Mouse (Mus musculus): Measurements from ENCODE around the gene Sacm1l. TPM values are rescaled to one million over a fixed set of nuclear protein-coding genes. Genes with fewer than 3 reads are reported as not detected.
A peak's percentile ranks its signal among the peaks of the same experiment; 100 is the strongest.

The Sacm1l gene
- polyA plus RNA-seq (2016; fragmentation: Nextera tagmentation; extraction: Ambion mirVana) = 53.4 and 59.8 TPM in 2 replicates

DNA sequence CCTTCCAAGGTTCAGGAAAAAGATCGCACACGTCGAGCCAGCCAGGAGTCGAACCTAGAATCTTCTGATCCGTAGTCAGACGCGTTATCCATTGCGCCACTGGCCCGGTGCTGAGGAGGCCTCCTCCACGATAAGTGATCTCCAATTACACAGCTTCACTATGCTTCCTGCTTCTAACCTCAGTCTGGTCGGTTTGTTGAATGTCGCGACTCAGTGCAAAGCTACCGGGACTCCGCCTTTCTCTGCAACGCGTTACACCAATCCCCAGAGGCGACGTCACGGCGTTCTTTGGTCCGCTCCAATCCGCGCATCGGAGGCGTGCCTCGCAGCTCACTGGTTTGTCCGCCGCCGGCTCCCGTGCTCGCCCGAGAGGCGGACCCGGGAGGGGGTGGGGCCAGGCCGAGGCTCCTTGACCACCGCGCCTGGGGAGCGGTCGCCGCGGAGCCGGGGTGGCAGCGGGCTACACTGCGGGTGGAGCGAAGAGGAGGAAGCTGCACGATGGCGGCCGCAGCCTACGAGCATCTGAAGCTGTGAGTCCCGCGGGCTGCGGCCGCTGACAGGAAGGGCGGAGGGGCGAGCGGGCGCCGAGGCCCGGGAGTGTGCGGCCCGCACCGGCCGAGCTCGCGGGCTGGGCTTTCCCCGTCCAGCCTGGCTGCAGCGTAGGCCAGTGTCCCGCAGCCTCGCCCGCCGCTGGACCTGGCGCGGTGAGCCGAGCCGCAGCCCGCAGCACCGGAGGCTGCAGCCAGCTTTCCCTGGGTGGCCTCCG, at the start of gene Sacm1l:
Sacm1l (plus strand) TSS at position 368 of the 766 bp plus-strand sequence.
- Histone ChIP-seq H3K9ac (peak within 1 kb of the TSS; percentile 84), H3K4me2 (replicated peaks) (peak within 1 kb of the TSS; percentile 63), H3K9me3 (replicated peaks) (no peaks in the 10 kb centered on the region), H3K36me3 (no peaks in the 10 kb centered on the region), H3K27me3 (no peaks in the 10 kb centered on the region), H3K4me3 (peak within 1 kb of the TSS; percentile 80), H3K4me1 (peaks cover 19% of the 10 kb centered on the region), H3K27ac (peak within 1 kb of the TSS; percentile 95)
- WGBS = 0% methylated on average over 65 of the region's 79 CpGs
- ATAC-seq (ENCODE audit: low FRiP score) = peak; percentile 99

DNA sequence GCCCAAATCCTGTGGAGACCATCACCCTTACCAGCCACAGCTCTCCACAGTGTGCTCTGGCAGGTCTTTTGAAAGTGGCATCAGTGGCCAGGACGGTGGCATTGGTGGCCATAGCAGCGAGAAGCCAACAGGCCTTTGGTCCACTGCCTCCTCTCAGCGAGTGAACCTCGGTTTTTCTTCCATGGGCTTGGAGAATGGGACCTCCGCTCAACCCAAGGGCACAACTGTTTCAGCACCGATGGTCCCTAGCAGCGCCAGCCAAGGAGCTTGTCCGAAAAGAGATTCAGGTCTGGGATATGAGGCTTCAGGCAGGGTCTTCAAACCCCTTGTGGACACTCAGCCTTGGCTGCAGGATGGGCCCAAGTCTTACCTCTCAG, 49.7 kb upstream of the Sacm1l start:
- H3K27me3 ChIP-seq = no peaks in the 10 kb centered on the region
- H3K9ac ChIP-seq = 0 out of 2 replicates have a peak overlapping the region, but pooled peaks have one; percentile 63
- H3K4me3 ChIP-seq = peak overlapping the region; percentile 65
- no peak overlapping the region for H3K27ac ChIP-seq
- no peak for ATAC-seq (ENCODE audit: low FRiP score)
- H3K4me1 ChIP-seq = peaks cover 48% of the 10 kb centered on the region
- 93% methylated on average over 8 of the region's 8 CpGs for WGBS
- no peaks in the 10 kb centered on the region for H3K9me3 ChIP-seq (replicated peaks)
- H3K4me2 ChIP-seq (replicated peaks) = peak overlapping the region; percentile 67
- peaks cover 5% of the 10 kb centered on the region; the same call in 1 of the 2 replicates for H3K36me3 ChIP-seq

DNA sequence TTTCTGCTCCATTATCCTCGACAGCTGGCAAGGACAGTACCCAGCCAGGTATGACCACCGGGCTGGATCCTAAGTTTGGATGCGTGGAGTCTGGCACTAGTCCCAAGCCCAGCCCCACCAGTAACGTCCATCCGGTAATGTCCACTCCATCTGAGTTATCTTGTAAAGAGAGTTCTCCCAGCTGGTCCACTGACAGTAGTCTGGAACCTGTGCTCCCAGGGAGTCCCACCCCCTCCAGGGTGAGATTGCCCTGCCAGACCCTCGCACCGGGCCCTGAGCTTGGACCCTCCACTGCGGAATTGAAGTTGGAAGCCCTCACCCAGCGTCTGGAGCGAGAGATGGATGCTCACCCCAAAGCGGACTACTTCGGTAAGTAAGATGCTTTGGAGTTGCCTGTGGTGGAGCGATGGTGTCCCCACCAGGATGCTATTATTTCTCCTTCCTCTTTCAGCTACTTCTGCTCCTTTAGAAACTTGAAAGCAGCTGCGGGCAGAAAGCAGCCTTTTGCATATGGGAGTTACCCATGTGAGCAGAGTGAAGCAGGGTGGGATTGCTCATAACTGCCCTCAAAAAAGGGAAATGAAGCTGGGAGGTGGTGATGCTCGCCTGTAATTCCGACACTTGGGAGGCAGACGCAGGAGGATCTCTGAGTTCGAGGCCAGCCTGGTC, 49.2 kb upstream of the Sacm1l start:
- Histone ChIP-seq H3K4me3 (peak overlapping the region; percentile 65), H3K4me2 (replicated peaks) (peak overlapping the region; percentile 67), H3K36me3 (peaks cover 5% of the 10 kb centered on the region; the same call in 1 of the 2 replicates), H3K4me1 (peaks cover 48% of the 10 kb centered on the region), H3K27ac (no peak overlapping the region), H3K27me3 (no peaks in the 10 kb centered on the region), H3K9ac (no peak overlapping the region), H3K9me3 (replicated peaks) (no peaks in the 10 kb centered on the region)
- ATAC-seq (ENCODE audit: low FRiP score) = no peak
- 84% methylated on average over 18 of the region's 18 CpGs for WGBS

DNA sequence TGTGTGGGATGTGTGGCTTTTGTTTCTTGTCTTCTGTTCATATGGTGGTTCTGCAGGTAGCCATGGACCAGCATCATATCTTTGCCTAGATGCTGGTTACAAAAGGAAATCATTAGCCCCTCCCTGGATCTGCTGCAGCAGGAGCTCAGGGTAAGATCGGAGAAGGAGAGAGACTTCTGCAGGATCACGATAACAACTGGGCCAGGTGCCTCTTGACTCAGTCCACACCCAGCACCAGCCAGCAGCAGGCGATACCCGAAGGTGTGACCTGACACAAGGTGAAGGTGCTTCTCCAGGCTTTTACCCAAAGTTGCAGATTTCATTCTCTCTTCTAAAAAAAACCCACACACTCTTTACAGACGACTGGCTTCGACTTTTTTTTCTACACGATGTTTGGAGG, 48.4 kb upstream of the Sacm1l start:
- no peak overlapping the region for H3K27ac ChIP-seq
- no peaks in the 10 kb centered on the region for H3K9me3 ChIP-seq (replicated peaks)
- no peak overlapping the region for H3K9ac ChIP-seq
- no peaks in the 10 kb centered on the region for H3K27me3 ChIP-seq
- peak overlapping the region; percentile 67 for H3K4me2 ChIP-seq (replicated peaks)
- 73% methylated on average over 7 of the region's 7 CpGs for WGBS
- peaks cover 5% of the 10 kb centered on the region; the same call in 1 of the 2 replicates for H3K36me3 ChIP-seq
- peak overlapping the region; percentile 65; the same call in 1 of the 2 replicates for H3K4me3 ChIP-seq
- no peak for ATAC-seq (ENCODE audit: low FRiP score)
- peaks cover 48% of the 10 kb centered on the region for H3K4me1 ChIP-seq

DNA sequence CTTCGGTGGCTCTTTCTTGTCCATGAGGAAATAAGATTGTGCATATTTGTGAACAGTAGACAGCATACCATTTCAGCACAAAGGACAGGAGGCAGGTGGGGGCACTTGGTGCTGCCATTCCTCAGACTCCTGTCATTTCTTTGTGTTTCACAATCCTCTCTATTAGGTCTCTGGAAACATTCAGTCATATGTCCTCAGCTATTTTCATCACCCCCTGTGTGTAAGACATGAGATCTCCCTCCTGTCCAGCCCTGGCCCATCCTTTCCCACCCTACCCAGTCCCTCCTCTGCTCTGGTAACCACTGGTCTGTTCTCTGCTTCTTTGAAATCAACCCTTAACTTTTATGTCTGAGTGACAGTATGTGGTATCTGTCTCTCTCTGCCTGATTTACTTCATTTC, 46.0 kb upstream of the Sacm1l start:
- peaks cover 48% of the 10 kb centered on the region for H3K4me1 ChIP-seq
- no peak overlapping the region for H3K4me3 ChIP-seq
- H3K36me3 ChIP-seq = peaks cover 5% of the 10 kb centered on the region; the same call in 1 of the 2 replicates

DNA sequence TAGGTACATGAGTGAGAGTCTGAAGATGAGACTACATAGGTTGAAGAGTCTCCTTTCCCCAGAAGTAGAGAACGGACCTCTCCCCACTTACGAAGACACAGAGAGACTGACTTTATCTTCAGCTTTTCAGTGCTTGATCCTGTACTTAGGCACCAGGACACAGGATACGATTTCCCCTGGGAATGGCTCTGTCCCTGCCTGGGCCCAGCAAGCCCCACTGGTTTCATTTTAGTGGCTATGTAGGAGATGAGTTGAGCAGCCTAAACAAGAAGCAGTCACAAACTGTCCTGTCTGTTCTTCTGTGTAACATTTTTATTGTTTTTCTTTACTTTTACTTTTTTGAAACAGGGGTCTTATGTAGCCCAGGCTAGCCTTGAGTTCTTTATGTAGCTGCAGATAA, 44.7 kb upstream of the Sacm1l start:
- Histone ChIP-seq H3K4me3 (no peak overlapping the region), H3K27me3 (no peaks in the 10 kb centered on the region), H3K9ac (no peak overlapping the region), H3K9me3 (replicated peaks) (no peaks in the 10 kb centered on the region), H3K27ac (no peak overlapping the region), H3K36me3 (peaks cover 5% of the 10 kb centered on the region; the same call in 1 of the 2 replicates), H3K4me2 (replicated peaks) (no peak overlapping the region), H3K4me1 (peaks cover 43% of the 10 kb centered on the region)
- ATAC-seq (ENCODE audit: low FRiP score) = no peak
- WGBS = 94% methylated on average over 3 of the region's 3 CpGs

More for the DNA sequence above, 46.0 kb upstream of the Sacm1l start:
- no peaks in the 10 kb centered on the region for H3K27me3 ChIP-seq
- ATAC-seq (ENCODE audit: low FRiP score) = no peak
- H3K4me2 ChIP-seq (replicated peaks) = no peak overlapping the region
- no peak overlapping the region for H3K27ac ChIP-seq
- H3K9me3 ChIP-seq (replicated peaks) = no peaks in the 10 kb centered on the region
- 90% methylated on average over 1 of the region's 1 CpGs for WGBS
- H3K9ac ChIP-seq = no peak overlapping the region

DNA sequence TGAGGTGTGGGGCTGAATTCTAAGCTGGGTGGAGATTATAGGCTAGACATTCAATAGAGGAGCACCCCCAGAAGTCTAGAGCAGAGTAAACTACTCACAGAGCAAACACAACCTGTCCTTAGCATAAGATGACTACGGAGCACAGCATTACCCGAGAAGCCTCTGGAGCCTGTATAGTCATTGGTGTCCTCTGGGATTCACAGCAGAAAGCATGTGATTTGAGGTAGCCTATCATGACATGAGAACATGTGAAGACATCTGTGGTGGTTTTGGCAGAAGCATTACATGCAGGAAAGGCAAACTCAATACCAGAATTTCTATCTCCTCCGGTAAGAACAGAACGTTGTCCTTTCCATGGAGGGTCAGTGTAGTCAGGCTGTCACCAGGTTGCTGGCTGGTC, 44.0 kb upstream of the Sacm1l start:
- Histone ChIP-seq H3K4me1 (peaks cover 38% of the 10 kb centered on the region), H3K27ac (no peak overlapping the region), H3K9ac (no peak overlapping the region), H3K27me3 (no peaks in the 10 kb centered on the region), H3K9me3 (replicated peaks) (no peaks in the 10 kb centered on the region), H3K4me2 (replicated peaks) (no peak overlapping the region), H3K36me3 (peaks cover 5% of the 10 kb centered on the region; the same call in 1 of the 2 replicates), H3K4me3 (no peak overlapping the region)
- no peak for ATAC-seq (ENCODE audit: low FRiP score)
- 92% methylated on average over 4 of the region's 4 CpGs for WGBS

DNA sequence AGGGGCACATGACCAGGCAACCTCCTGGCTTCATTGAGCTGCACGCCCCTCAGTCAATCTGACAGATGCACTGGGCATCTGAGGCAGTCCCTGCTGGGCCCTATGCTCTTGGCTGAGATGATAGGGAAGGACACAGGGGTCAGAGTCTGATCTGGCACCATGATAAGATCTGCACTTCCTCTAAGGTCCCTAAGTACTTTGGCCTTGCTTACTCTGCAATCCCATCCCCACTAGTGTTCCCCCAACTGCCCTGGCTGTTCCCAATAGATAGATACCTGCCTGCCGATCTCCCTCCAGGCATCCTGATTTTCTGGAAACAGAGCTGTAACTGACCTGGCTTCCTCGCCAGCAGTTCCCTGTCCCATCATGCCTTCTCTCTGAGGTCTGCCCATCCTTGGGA, 42.9 kb upstream of the Sacm1l start:
- H3K4me1 ChIP-seq = peaks cover 28% of the 10 kb centered on the region

DNA sequence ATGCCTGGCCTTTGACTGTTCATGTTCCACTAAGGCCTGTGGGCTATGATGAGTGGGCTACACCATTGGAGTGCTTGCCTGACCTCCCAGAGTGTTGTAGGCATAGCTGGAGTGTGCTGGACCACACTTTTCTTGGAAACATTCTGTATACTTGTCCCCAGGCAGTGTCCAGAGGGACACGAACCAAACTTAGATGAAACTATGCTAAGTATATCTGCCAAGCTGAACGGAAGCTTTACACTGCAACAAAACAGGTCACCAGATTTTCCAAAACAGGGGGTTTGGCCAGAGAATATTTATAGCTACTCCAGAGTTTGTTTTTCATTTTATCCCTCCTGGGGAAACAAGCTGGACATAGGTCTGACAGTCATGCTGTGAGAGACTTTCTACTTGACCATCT, 40.5 kb upstream of the Sacm1l start:
- Histone ChIP-seq H3K9ac (no peak overlapping the region), H3K4me3 (no peak overlapping the region), H3K36me3 (no peaks in the 10 kb centered on the region), H3K4me2 (replicated peaks) (no peak overlapping the region), H3K27ac (no peak overlapping the region), H3K27me3 (no peaks in the 10 kb centered on the region), H3K4me1 (peaks cover 20% of the 10 kb centered on the region), H3K9me3 (replicated peaks) (no peaks in the 10 kb centered on the region)
- 87% methylated on average over 2 of the region's 2 CpGs for WGBS
- no peak for ATAC-seq (ENCODE audit: low FRiP score)

More for the DNA sequence above, 42.9 kb upstream of the Sacm1l start:
- Histone ChIP-seq H3K4me3 (no peak overlapping the region), H3K9ac (no peak overlapping the region), H3K4me2 (replicated peaks) (no peak overlapping the region), H3K36me3 (peaks cover 4% of the 10 kb centered on the region; the same call in 1 of the 2 replicates), H3K27ac (no peak overlapping the region), H3K9me3 (replicated peaks) (no peaks in the 10 kb centered on the region), H3K27me3 (no peaks in the 10 kb centered on the region)
- 77% methylated on average over 3 of the region's 3 CpGs for WGBS
- ATAC-seq (ENCODE audit: low FRiP score) = no peak

DNA sequence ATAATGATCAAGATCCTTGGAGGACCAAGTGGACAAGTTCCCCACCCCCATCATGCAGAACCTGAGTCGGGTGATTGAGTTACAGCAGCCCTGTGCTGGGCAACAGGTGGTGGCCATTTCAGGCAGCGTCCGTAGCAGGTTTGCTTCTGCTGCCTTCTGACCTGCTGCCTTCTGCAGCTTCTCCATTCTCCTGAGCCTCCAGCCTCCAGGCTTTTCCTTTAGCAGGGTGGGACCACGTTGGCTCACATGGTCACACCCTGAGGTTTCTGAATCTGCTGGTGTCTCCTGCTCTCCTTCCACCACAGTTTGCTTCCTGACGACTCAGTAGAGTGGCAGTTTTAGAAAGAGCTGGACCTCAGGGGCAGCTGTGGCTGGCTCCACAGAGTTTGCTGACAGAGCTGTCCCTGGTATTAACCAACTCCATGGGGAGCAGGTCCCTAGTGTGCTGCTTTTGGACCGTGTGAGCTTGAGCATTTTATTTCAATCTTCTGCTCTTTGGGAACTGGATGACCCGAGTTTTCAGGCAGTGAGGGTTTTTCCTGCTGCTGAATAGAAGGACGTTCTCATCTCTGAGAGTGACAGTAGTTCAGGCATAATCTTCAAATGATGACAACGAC, 39.7 kb upstream of the Sacm1l start:
- Histone ChIP-seq H3K27ac (no peak overlapping the region), H3K9ac (no peak overlapping the region), H3K4me3 (no peak overlapping the region), H3K27me3 (no peaks in the 10 kb centered on the region), H3K9me3 (replicated peaks) (no peaks in the 10 kb centered on the region), H3K4me2 (replicated peaks) (no peak overlapping the region), H3K36me3 (no peaks in the 10 kb centered on the region), H3K4me1 (peaks cover 20% of the 10 kb centered on the region)
- no peak for ATAC-seq (ENCODE audit: low FRiP score)
- 75% methylated on average over 9 of the region's 9 CpGs for WGBS

DNA sequence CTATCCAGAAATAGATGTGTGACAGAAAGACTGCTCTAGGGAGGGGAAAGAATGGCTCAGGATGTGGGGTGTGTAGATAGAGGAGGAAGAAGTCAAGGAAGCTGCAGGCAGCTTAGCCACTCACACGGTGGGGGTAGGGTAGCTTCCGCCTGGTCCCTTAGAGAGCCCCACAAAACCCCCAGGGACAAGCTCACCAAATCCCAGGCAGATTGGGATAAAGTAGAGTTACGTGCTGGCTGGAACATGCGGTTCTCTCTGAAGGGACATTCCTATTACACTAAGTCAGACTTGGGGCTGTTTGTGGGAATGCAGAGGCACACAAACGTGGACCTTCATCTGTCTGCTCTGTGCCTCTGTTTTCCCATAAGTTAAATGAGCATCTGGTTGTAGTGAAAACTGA, 38.6 kb upstream of the Sacm1l start:
- H3K4me1 ChIP-seq = peaks cover 20% of the 10 kb centered on the region
- no peak for ATAC-seq (ENCODE audit: low FRiP score)
- no peaks in the 10 kb centered on the region for H3K36me3 ChIP-seq
- H3K9me3 ChIP-seq (replicated peaks) = no peaks in the 10 kb centered on the region
- no peak overlapping the region for H3K9ac ChIP-seq
- no peak overlapping the region for H3K4me3 ChIP-seq
- 81% methylated on average over 5 of the region's 5 CpGs for WGBS
- no peak overlapping the region for H3K27ac ChIP-seq
- no peak overlapping the region for H3K4me2 ChIP-seq (replicated peaks)
- no peaks in the 10 kb centered on the region for H3K27me3 ChIP-seq

DNA sequence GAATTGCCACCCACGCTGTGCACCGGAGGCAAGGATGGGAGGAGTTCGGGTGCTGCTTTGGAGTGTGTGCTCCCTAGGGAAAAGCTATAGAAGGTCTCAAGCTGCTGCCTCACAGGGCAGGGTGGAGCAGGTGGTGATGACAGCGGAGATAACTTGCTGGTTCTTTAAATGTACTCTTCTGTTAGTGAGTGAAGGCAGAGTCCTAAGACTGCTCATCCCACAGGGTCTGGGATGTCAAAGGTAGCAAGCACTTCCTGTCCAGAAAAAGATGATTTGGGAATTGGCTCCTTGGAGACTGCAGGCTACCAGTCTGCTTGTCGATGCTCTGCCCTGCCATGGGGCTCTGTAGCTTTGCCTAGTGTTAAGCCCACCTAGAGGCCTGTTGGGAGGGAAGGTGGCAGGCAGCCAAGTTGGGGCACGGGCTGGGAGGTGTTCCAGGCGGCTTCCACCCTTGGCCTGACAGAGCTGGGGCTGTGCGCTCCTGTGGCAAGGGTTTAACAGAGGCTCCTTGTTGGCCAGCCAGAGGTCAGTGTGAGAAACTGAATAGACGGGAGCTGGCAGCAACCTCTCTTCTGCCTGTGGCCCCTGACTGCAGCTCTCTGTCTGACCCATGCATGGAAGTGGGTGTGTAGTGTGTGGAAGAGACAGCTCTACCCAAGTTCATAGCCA, 37.5 kb upstream of the Sacm1l start:
- Histone ChIP-seq H3K4me3 (no peak overlapping the region), H3K9ac (no peak overlapping the region), H3K27me3 (no peaks in the 10 kb centered on the region), H3K9me3 (replicated peaks) (no peaks in the 10 kb centered on the region), H3K4me2 (replicated peaks) (no peak overlapping the region), H3K4me1 (peaks cover 13% of the 10 kb centered on the region), H3K27ac (peak overlapping the region; percentile 40; the same call in 1 of the 2 replicates), H3K36me3 (no peaks in the 10 kb centered on the region)
- ATAC-seq (ENCODE audit: low FRiP score) = peak; percentile 66; the same call in 1 of the 2 replicates
- 71% methylated on average over 9 of the region's 9 CpGs for WGBS

Measured in hindbrain, embryonic 12.5 days (tissue).